Mouse (Mus musculus) retina, adult 2 months (tissue): ENCODE data around the gene Baz2b.
A peak's percentile ranks its signal among the peaks of the same experiment; 100 is the strongest.

Experiments used
- DNase-seq: peaks from one replicate; pipeline ENCODE4 v3.0.0-alpha.2; 2012; ENCODE audit warnings: low read depth, low spot score

Gene Baz2b

DNA sequence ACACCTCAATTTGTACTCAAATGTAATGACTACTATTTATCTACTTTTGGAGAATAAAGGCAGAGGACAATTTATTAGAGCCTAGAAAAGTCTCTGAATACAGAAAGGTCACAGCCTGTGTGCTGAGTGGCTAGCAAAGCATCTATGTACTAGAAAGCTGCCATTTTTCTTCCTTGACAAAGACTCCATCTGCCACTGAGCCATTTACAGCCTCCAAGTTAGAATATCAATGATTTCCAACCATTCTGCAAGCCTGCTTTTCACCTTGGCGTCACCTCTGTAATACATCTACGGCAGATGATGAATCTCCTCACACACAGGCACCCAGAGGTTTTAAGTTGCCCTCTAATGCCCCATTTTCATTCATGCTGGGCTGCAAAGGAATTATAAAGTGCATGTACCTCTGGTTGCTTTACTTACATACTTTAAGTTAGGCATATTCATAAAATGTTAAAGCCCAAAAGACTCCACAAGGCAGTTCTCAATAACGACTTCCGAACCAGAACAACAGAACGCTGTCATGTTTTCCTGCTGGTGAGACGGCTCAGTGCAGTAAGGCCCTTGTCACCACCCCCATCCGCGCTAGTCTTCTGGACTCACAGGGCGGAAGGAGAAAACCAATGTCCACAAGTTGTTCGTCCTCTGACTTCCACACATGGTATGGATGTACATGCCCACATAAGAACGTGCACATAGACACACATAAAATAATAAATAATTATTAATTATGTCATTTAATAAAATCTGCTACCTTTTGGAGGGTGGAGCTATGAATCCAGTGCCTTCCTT is 156.2 kb downstream of the Baz2b start:
- DNase-seq, result no peak

DNA sequence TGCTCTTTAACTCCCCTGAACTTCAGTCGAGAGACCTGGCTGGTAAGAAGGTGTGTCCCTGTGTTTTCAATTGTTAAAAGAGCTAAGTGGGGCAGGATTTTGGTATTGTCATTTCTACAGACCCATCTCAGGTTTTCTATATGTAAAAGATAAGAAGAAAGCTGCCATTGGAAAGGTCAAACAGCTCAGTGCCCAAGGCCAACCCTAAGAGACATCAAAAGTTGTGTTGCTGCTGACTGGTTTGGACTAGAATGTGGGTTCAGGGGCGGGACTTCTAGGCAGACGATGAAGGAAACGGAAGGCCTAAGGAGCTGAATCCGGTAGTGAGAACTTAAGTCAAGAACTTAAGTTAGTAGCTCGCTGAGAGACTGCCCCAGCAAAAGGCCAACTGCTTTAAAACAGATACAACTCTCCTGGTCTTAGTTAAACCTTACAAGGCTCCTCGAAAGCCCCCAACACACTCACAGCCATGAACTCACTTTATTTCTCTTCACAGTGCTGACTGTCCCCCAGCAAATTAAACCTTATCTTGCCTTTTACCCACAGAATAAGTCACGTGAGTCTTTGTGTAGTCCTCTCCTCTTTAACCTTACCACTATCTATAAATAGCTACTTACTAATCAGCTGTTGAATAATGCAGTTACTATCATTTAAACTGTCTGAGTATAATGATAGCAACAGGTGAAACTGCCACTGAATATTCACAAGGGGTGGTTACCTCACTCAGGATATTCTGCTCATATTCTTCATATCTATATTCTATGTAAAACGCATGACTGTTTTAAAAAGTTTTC is 158.8 kb downstream of the Baz2b start:
- no peak for DNase-seq

DNA sequence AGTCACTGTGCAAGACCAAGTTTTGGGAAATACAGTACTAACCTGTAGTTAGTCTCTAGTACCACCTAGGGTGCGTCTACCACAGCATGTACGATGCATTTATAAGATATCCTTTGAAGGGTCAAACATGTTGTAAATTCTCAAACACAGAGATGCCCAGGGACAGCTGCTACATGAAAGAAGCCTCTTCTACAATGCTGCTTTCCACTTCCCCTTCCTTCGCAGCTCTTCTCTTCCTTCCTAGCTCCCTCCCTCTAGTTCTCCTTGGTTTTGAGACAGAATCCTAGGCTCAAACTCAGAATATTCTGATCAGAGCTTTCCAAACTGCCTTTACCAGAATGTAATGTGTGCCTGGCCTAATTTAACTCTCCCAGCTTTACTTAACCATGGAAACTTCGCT is 159.8 kb downstream of the Baz2b start:
- no peak for DNase-seq

DNA sequence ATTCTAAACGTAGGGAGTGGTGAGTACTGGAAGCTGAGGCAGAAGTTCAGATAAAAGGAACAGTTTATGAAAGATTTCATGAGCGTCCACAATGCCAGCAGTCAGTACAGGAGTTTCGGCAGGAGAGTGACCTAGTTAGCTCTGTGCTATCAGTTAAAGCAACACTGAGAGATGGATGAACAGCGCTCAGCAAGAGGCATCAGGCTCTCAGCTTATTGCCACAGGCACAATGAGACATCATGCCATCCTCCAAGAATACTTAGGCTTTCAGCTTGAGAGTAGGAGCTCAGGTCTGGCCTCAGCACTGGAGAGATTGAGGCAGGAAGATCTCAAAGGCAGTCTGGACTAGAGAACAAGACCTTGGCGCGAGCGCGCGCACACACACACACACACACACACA is 160.3 kb downstream of the Baz2b start:
- no peak for DNase-seq

DNA sequence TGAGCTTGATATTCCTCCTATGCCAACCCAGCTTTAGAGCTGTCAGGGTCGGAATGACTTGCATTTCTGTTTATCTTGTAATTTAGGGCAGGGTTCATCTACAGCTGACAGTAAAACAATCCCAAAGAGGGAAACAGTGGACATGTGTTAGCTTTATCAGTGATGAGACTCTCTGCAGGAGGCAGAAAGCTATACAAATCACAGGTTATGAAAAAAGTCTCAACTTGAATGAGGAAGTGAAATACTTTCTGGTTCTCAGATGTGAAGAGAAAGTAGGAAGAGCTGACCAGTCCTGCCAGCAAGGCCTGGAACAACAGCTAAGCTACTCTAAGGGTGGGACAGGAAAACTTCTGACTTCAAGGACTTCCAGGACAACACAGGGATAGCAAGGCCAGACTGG is 163.6 kb downstream of the Baz2b start:
- no peak for DNase-seq

DNA sequence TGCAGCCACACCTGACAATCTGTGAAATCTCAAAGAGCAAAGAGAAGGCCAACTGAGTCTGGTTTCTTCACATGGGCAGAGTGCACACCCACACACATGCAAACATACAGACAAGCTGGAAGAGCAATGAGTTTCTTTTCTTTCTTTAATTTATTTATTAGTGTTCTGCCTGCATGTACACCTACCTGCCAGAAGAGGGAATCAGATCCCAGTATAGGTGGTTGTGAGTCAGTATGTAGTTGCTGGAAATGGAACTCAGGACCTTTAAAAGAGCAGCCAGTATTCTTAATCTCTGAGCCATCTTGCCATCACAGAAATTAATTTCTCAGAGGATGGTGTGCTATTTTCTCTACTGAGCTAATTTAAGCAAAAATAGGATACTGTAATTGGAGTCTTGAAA is 164.7 kb downstream of the Baz2b start:
- DNase-seq, result no peak

DNA sequence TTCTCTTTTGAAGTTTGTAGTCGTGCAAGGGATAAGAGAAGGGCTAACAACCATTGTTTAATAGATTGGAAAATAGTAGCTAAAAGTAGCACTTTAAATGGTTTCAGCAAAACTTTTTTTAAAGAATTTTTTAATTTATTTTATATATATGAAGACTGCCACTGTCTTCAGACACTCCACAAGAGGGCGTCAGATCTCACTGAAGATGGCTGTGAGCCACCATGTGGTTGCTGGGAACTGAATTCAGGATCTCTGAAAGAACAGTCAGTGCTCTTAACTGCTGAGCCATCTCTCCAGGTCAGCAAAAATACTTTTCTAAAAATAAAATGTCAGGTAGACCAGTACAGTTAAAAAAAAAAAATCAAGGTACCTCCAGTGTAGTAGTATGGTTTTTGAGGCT is 165.1 kb downstream of the Baz2b start:
- no peak for DNase-seq

DNA sequence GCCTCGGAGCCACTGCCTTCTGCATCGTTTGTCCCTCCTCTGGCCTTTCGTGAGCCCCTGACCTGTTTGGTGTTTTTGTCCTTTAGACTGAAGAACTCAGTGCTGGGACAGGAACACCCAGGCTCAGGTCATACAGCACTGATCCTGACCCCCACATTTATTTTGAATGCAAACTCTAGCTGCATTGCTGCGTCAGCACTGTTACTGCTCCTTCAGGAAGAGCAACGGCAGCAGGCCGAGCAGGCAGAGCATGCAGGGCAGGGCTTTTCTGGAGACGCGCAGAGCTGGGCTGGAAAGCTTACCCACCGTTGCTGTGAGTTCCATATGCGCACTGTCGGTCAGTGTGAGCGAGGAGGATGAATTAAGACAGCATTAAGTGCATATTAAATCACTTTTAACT is 166.9 kb downstream of the Baz2b start:
- no peak for DNase-seq

DNA sequence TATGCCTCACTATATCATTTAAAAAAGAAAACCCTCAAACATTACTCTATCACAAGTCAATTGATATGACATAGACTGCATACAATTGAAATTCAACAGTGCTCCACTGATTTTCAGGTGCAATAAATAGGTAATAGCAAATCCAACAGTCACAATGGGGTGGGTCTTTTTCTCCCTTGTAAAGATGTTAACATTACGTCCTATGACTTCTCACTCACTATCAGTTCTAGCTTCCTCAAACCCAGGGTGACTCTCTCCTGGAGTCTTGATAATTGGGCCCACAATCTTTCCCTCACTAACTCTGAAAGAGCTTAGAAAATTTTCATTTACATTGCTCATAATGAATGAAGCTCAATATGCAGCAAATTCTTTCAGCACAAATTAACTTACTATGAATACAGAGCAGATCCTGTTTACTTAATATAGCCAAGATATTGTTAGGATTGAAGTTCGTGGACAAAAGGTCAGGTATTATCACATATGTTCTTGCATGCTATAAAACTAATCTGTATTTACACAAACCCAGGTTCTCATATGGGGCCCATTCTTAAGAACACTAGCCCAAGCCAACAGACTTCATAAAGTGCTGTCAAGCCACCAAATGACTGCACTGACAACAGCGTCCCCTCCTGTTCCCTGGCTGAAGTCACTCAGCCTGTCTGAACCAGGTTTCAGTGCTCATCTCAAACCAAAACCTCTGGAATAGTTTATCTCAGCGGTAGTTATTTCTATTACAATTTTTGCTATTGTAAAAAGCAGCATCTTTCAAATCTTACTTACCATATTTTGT is 168.0 kb downstream of the Baz2b start:
- no peak for DNase-seq

DNA sequence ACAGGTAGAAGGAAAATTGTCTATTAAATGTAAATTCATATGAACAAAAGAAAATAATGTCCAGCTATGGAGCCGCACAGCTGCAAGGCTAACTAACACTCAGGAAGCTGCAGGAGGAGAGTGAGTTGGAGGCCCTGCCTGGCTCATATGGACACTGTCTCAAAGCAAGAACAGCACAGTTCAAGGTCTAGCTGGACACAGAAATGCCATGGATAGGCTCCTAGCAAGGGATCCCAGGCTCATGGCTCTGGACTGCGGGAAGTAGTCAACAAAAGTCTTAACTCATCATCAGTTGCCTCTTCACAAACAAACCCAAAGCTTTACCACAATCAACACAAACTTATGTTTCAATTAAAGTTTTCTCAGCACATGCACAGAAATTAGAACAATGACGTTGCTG is 169.5 kb downstream of the Baz2b start:
- DNase-seq, result no peak

DNA sequence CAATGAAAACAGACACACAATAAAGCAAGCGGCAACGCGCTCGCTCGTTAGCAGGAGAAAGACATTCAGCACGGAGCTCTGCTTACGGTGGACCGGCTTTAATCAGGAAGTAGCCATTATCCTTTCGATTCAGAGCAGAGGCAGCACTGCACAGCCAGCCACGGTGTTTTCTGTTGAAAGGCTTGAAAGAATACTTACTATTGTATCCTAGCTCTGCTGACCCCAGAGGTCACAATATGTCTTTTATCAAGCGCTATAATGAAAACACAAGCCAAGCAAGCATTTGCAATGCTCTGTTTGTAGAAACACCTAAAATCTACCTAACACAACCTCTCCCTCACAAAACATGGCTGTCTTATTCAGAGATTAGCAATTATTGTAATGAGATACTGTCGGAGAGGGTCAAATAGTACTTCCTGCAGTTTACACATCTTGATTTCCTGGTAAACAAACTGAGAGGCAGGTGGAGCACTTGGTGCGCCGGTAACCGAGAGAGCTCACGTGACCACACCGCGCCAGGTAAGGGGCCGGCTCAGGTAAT is 172.6 kb downstream of the Baz2b start:
- DNase-seq, result peak; percentile 37

DNA sequence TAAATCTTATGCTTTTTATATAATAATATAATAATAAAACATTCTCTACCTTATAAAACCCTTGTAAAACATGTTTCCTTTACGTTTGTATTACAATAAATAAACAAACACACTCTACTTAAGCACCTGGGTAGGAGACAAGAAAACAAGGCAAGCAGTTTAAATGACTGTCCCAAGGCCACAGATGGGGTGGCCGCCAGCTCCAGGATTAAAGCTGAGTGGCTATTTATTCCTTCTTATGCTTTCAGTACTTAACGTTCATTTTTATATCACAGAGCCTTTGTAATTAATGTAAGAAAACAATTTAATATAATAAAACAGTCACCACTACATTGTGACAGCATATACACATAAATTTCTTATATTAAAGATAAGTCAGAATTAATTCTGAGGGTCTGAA is 173.3 kb downstream of the Baz2b start:
- DNase-seq, result no peak

DNA sequence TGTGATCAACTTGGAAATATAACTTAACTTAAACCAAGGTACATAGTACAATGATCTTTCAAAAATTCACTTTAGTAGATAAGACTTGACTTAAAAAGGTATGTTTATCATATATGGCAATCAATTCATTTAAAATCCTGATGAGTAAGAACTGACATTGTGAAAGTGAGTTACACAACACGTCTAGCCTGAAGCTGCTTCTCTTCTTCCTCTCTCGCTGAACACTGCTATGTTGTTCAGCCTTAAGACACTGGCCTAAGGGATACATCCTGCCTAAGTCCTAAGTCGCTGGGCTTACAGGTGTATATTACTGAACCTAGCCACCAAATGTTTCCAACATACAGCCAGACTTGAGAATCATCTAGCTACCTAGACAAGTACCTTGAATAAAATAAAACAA is 178.6 kb downstream of the Baz2b start:
- no peak for DNase-seq

DNA sequence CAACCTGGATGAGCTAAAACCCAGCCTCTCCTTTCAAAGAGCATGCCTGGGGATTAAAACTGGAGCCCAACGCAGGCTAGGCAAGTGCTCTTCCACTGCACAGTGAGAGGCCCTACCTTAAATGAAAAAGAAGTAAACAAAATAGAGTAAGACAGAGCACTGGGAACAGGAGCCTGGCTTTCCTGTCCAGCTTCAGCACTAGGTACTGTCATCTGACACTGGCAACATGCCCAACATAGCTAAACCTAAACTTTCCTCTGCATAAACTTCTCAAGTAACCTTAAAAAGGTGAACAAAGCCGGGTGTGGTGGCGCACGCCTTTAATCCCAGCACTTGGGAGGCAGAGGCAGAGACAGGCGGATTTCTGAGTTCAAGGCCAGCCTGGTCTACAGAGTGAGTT is 180.6 kb downstream of the Baz2b start:
- no peak for DNase-seq

DNA sequence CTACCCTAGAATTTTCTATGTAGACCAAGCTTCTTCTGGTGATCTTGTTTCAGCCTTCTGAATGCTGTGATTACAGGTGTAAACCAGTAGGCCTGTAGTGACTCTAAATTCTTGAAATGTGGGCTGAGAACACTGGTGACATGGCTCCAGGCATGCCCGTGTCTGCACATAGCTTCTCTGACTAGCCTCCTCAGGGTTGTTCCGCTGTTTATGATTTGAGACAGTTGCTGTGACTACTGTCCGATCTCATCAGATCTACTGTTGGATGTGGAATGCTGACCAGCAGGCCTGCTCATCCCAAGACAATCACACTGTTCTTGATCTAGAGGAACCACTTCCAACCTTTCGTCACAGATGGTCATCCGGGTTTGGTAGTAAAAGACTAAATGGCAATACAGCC is 182.5 kb downstream of the Baz2b start:
- no peak for DNase-seq

DNA sequence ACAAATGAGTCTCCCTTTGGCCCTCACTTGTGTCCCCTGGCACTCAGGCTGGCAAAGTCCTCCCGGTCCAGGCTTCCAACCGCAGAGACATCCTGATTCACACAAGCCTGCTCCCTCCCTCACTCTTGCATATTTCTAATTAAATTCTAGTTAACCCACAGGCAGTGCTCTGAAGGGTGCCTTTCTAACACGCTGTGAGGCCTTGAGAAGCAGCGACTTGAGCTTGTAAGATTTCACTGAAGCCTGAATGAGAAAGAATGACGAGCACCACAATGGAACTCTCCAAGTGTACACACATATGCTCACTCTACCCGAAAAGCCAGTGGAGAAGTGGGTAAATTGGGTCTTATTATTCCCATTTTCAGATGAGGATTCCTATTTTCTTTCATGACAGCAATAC is 183.1 kb downstream of the Baz2b start:
- no peak for DNase-seq

DNA sequence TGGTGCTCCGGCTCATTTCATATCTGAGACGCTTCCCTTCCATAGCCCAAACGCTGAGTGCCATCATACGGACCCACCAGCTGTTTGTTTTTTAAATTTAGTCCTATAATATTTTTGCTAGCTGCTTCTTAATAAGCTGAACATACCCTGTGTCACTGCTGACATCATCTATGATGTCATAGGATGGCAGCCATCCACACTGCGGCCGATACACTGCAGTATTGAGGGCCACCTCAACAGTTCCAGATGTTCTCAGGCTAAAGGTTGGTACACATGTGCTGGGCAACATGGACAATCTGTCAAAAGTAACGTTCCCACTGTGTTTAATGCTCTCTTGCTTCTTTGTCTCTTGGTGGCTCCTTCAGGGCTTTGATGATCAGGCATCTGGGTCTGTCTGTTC is 185.9 kb downstream of the Baz2b start:
- DNase-seq, result no peak

DNA sequence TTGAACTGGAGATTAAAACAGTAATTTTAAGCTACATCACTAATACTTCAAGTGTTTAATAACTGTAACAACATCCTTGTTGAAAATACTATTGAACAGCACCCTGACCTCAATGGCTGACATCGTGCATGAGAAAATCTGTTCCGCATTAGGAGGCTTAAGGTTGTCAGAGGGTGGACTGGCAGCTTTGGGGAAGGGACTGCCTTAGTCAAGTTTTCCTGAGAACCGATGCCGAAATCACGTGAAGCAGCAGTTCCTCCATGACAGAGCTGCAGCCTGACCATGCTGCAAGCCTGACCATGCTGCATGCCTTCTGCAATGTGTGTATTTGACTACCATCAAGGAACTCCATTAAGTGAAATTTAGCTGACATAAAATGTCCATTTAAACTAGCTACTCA is 188.1 kb downstream of the Baz2b start:
- DNase-seq, result no peak

DNA sequence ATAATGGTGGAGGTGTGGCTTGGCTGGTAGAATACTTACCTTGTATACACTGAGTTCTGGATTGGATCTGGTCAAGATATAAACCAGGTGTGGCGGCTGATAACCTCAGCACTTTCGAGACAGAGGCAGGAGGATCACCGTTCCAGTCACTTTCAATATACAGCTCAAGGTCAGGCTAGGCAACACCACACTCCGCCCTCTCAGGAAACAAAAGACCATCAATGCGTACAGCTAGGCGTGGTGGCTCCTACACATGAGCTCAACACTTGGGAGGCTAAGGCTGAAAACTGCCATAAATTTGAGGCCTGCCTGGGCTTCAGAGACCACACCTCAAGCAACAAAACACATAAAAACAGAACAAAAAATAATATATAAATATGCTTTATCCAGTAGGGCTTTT is 188.5 kb downstream of the Baz2b start:
- DNase-seq, result no peak

DNA sequence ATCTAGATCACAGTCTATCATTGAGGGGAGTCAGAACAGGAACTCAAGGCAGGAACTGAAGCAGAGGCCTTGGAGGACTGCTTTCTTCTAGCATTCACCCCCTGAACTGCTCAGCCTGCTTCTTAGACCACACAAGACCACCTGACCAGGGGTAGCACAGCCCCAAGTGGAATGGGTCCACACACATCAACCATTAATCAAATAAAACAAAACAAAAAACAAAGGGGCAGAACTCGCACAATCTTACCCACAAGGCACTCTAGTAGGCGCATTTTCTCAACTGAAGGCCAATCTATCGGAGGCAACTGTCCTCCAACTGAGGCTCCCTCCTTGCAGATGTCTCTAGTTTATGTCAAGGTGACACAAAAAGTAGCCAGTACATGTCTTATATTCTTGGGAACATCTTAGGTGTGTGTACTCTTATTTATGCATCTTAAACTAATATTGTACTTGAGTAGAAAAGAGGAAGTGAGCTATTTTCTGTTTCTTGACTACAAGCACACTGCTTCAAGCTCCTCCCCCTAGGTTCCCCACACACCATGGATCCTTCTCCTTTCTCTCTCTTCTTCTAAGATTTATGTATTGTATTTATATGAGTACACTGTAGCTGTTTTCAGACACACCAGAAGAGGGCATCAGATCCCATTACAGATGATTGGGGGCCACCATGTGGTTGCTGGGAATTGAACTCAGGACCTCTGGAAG is 189.9 kb downstream of the Baz2b start:
- no peak for DNase-seq

DNA sequence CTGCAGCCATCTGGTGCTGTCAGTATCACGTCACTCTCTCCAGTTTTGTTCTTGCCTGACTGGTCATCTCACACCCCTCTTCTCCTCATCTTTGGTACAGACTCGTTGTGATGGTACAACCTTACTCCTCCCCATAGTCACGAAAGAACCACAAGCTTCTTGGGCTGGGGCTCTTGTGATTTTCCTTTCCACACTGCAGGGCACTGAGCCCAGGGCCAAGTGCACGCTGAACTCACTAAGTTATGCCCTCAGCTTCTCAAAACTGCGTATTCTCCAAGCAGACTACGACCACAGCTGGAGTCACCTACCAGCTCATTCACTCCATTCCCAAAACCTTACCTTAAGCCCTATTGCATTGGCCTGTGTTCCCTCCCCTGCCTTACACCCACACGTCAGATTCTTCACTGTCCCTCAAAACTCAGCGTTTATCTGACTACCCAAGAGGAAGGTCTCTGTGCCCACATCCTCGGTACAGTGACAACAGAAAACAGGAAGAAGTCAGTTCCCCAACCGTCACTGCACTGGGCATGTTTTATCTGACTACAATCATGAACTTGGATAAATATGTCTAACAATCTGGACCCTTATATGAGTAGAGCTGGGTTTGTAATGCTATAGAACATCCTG is 190.7 kb downstream of the Baz2b start:
- DNase-seq, result no peak
